Mouse (Mus musculus): Measurements from ENCODE around the gene Lypd8.

- peak; percentile 40 for TF ChIP-seq CTCF (IDR thresholded peaks at IDR 0.05; ENCODE audit: low read depth)
- no peak for TF ChIP-seq EP300 (IDR thresholded peaks at IDR 0.05; ENCODE audit: low read depth)
Measured at GRCm38 (mm10) chr11:58350628-58351027, 28.2 kb upstream of the Lypd8 start.

All from liver, postnatal 0 days (tissue).